In genomic region chr2:71168461-71169021, GRCm38 (mm10) we compare ENCODE assay signal across 15 mouse cellular contexts. TPM values are rescaled to one million over a fixed set of nuclear protein-coding genes. Genes with fewer than 3 reads are reported as not detected.
DNase-seq lines count a peak whose midpoint lies in the region; ATAC-seq lines count a peak whose summit lies in the region.
"Had no signal": no experiment of that assay in that cellular context is flagged by ENCODE, and none has a peak within 500 bp of the region (broad histone marks: within the 10 kb centered on the region; RNA-seq: fewer than 3 reads in every experiment).

No protein-coding gene starts in this region.

- H3K4me2 ChIP-seq in embryonic facial prominence, embryonic 14.5 days (ENCODE audit: low read depth, low read length): no peak overlapping the region
- H3K4me2 ChIP-seq in forebrain, embryonic 14.5 days (ENCODE audit: low read length): no peak overlapping the region
- 0 out of 2 replicates have a peak overlapping the region, but pooled peaks have one; percentile 6 for H3K4me2 ChIP-seq in midbrain, embryonic 15.5 days
- H3K4me2 ChIP-seq: neural tube, embryonic 15.5 days had no signal

- peak; percentile 84 for DNase-seq in embryonic facial prominence, embryonic 14.5 days (ENCODE audit: low spot score)
- DNase-seq in embryonic facial prominence, embryonic 10.5 days (ENCODE audit: low spot score): no peak
- DNase-seq in lung, postnatal 36 days: peak; percentile 6
- no peak for DNase-seq in lung, postnatal 4 days
- DNase-seq in forebrain, embryonic 14.5 days (ENCODE audit: low spot score): peak; percentile 84
- DNase-seq in layer of hippocampus, postnatal 36 days: no peak
- no peak for DNase-seq in T-cell, adult 2 months (ENCODE audit: low spot score)
- DNase-seq: gastrocnemius, postnatal 10 days; heart, postnatal 36 days; kidney, adult 2 months; right cerebral cortex, postnatal 25 days had no signal

- peaks cover 4% of the 10 kb centered on the region; the same call in 1 of the 2 replicates for H3K4me1 ChIP-seq in embryonic facial prominence, embryonic 14.5 days (ENCODE audit: control insufficient read depth, insufficient read depth, low read length)
- peaks cover 4% of the 10 kb centered on the region for H3K4me1 ChIP-seq in embryonic facial prominence, embryonic 10.5 days
- H3K4me1 ChIP-seq in forebrain, embryonic 14.5 days (ENCODE audit: control insufficient read depth, insufficient read depth, low read length): peaks cover 10% of the 10 kb centered on the region; the same call in 1 of the 2 replicates
- H3K4me1 ChIP-seq in midbrain, embryonic 15.5 days: peaks cover 9% of the 10 kb centered on the region; the same call in 1 of the 2 replicates
- H3K4me1 ChIP-seq: heart, embryonic 10.5 days; neural tube, embryonic 15.5 days had no signal

- H3K9me3 ChIP-seq in embryonic facial prominence, embryonic 14.5 days (ENCODE audit: control insufficient read depth, low read length): no peaks in the 10 kb centered on the region
- H3K9me3 ChIP-seq in embryonic facial prominence, embryonic 10.5 days: no peaks in the 10 kb centered on the region
- H3K9me3 ChIP-seq in forebrain, embryonic 14.5 days (replicated peaks; ENCODE audit: control insufficient read depth, low read length): no peaks in the 10 kb centered on the region
- no peaks in the 10 kb centered on the region for H3K9me3 ChIP-seq in midbrain, embryonic 15.5 days
- H3K9me3 ChIP-seq: heart, embryonic 10.5 days; neural tube, embryonic 15.5 days had no signal

- H3K9ac ChIP-seq in embryonic facial prominence, embryonic 14.5 days (ENCODE audit: low read depth, low read length): no peak overlapping the region
- H3K9ac ChIP-seq in forebrain, embryonic 14.5 days (ENCODE audit: low read length): no peak overlapping the region
- no peak overlapping the region for H3K9ac ChIP-seq in midbrain, embryonic 15.5 days
- H3K9ac ChIP-seq: neural tube, embryonic 15.5 days had no signal

- no peak overlapping the region for H3K27ac ChIP-seq in embryonic facial prominence, embryonic 14.5 days (replicated peaks; ENCODE audit: low read depth, low read length)
- no peak overlapping the region for H3K27ac ChIP-seq in embryonic facial prominence, embryonic 10.5 days (replicated peaks)
- H3K27ac ChIP-seq in forebrain, embryonic 14.5 days (ENCODE audit: low read depth, low read length): peak overlapping the region; percentile 31; the same call in 1 of the 2 replicates
- H3K27ac ChIP-seq in midbrain, embryonic 15.5 days: no peak overlapping the region; the same call in 1 of the 2 replicates
- H3K27ac ChIP-seq: heart, embryonic 10.5 days; neural tube, embryonic 15.5 days had no signal

- 32% methylated on average over 10 of the region's 10 CpGs for WGBS in embryonic facial prominence, embryonic 14.5 days
- WGBS in embryonic facial prominence, embryonic 10.5 days: 76% methylated on average over 10 of the region's 10 CpGs
- 11% methylated on average over 10 of the region's 10 CpGs for WGBS in forebrain, embryonic 14.5 days
- 9% methylated on average over 10 of the region's 10 CpGs for WGBS in midbrain, embryonic 15.5 days

- no peaks in the 10 kb centered on the region for H3K27me3 ChIP-seq in embryonic facial prominence, embryonic 14.5 days (replicated peaks; ENCODE audit: control insufficient read depth, insufficient read depth, low read length)
- H3K27me3 ChIP-seq in embryonic facial prominence, embryonic 10.5 days (replicated peaks; ENCODE audit: low read depth, poor library complexity, severe bottlenecking): no peaks in the 10 kb centered on the region
- H3K27me3 ChIP-seq in forebrain, embryonic 14.5 days (replicated peaks; ENCODE audit: control insufficient read depth, insufficient read depth, low read length): no peaks in the 10 kb centered on the region
- H3K27me3 ChIP-seq in midbrain, embryonic 15.5 days (replicated peaks): no peaks in the 10 kb centered on the region
- H3K27me3 ChIP-seq: neural tube, embryonic 15.5 days had no signal

- H3K4me3 ChIP-seq in embryonic facial prominence, embryonic 14.5 days (ENCODE audit: low read depth, low read length): no peak overlapping the region
- H3K4me3 ChIP-seq in embryonic facial prominence, embryonic 10.5 days: no peak overlapping the region
- H3K4me3 ChIP-seq in forebrain, embryonic 14.5 days (ENCODE audit: low read depth, low read length): no peak overlapping the region
- no peak overlapping the region for H3K4me3 ChIP-seq in midbrain, embryonic 15.5 days
- H3K4me3 ChIP-seq: erythroblast, embryonic 14.5 days; heart, embryonic 10.5 days; neural tube, embryonic 15.5 days had no signal

- ATAC-seq in embryonic facial prominence, embryonic 14.5 days (ENCODE audit: low read depth): no peak
- ATAC-seq in forebrain, embryonic 14.5 days: peak; percentile 55
- ATAC-seq in midbrain, embryonic 15.5 days (replicated peaks): no peak

- no peaks in the 10 kb centered on the region for H3K36me3 ChIP-seq in embryonic facial prominence, embryonic 14.5 days (ENCODE audit: control insufficient read depth, insufficient read depth, low read length)
- H3K36me3 ChIP-seq in embryonic facial prominence, embryonic 10.5 days (replicated peaks): no peaks in the 10 kb centered on the region
- H3K36me3 ChIP-seq in forebrain, embryonic 14.5 days (ENCODE audit: control insufficient read depth, insufficient read depth, low read length): no peaks in the 10 kb centered on the region
- H3K36me3 ChIP-seq in midbrain, embryonic 15.5 days (replicated peaks): no peaks in the 10 kb centered on the region
- H3K36me3 ChIP-seq: heart, embryonic 10.5 days; neural tube, embryonic 15.5 days had no signal

RNA-seq across cellular contexts. Expression of gene Dync1i2, which starts 43.0 kb away (rescaled TPM):
- 103 and 105 TPM in 2 replicates for polyA plus RNA-seq in embryonic facial prominence, embryonic 14.5 days (2014; fragmentation: Nextera tagmentation; extraction: Ambion mirVana)
- 119 and 122 TPM in 2 replicates for polyA plus RNA-seq in embryonic facial prominence, embryonic 10.5 days (2016; fragmentation: Nextera tagmentation; extraction: Ambion mirVana)
- polyA plus RNA-seq in forebrain, embryonic 14.5 days (2014; fragmentation: Nextera tagmentation; extraction: Ambion mirVana): 195 and 222 TPM in 2 replicates
- 171 and 181 TPM in 2 replicates for polyA plus RNA-seq in midbrain, embryonic 15.5 days (2015; fragmentation: Nextera tagmentation; extraction: Ambion mirVana)
- 100 to 1,000 TPM; 138 to 143 TPM for total RNA-seq in layer of hippocampus, postnatal 36 days (2021)

RNA-seq across cellular contexts. Expression of gene Cybrd1, which starts 50.8 kb away (rescaled TPM):
- polyA plus RNA-seq in embryonic facial prominence, embryonic 14.5 days (2014; fragmentation: Nextera tagmentation; extraction: Ambion mirVana): 4.5 and 4.6 TPM in 2 replicates
- 0.52 and 0.83 TPM in 2 replicates for polyA plus RNA-seq in embryonic facial prominence, embryonic 10.5 days (2016; fragmentation: Nextera tagmentation; extraction: Ambion mirVana)
- 0.55 and 0.69 TPM in 2 replicates for polyA plus RNA-seq in forebrain, embryonic 14.5 days (2014; fragmentation: Nextera tagmentation; extraction: Ambion mirVana)
- 2.1 and 2.9 TPM in 2 replicates for polyA plus RNA-seq in midbrain, embryonic 15.5 days (2015; fragmentation: Nextera tagmentation; extraction: Ambion mirVana)
- total RNA-seq in layer of hippocampus, postnatal 36 days (2021): 1 to 10 TPM; 3.7 to 4.0 TPM
- polyA plus RNA-seq: erythroblast, embryonic 14.5 days had no signal

Comparison
In these comparisons a context has a peak if more than half of its experiments do, and no peak if none do; other contexts are left out.
1. DNase-seq: peak in embryonic facial prominence, embryonic 14.5 days (single experiment), lung, postnatal 36 days (single experiment) and forebrain, embryonic 14.5 days (single experiment); none in embryonic facial prominence, embryonic 10.5 days (single experiment), lung, postnatal 4 days (0 of 2), layer of hippocampus, postnatal 36 days (0 of 2) and T-cell, adult 2 months (single experiment).